ENCODE assay signal across 1 mouse cellular context in genomic region chr5:107447977-107448376, GRCm38 (mm10).
TF ChIP-seq lines count a peak whose summit lies in the region.

No protein-coding gene starts in this region.

TF ChIP-seq in MEL, 35 proteins besides CTCF, POLR2A, EP300 and RAD21:
- 0 out of 2 replicates have a peak, but pooled peaks have one; percentile 31 for TF ChIP-seq TBP (IDR thresholded peaks at IDR 0.05; ENCODE audit: low read depth, low read length)
- no peak for TF ChIP-seq E2F4 (IDR thresholded peaks at IDR 0.05; ENCODE audit: borderline replicate concordance, low read depth, low read length)
